Mouse (Mus musculus): ENCODE data around the gene Rbms3. TPM values are rescaled to one million over a fixed set of nuclear protein-coding genes. Genes with fewer than 3 reads are reported as not detected.
A peak's percentile ranks its signal among the peaks of the same experiment; 100 is the strongest.

The Rbms3 gene
- polyA plus RNA-seq, 1 experiment from 2014 or later = 76.1 TPM

GRCm38 (mm10) chr9:117085706-117086105, 544.0 kb downstream of the Rbms3 start:
- H3K27me3 ChIP-seq = no peaks in the 10 kb centered on the region
- H3K36me3 ChIP-seq = peaks cover 3% of the 10 kb centered on the region; the same call in 1 of the 2 replicates
- no peak overlapping the region for H3K4me2 ChIP-seq
- ATAC-seq (replicated peaks; ENCODE audit: low FRiP score) = no peak
- no peak overlapping the region for H3K9ac ChIP-seq
- H3K27ac ChIP-seq = no peak overlapping the region
- no peaks in the 10 kb centered on the region for H3K9me3 ChIP-seq (replicated peaks)
- H3K4me1 ChIP-seq = peaks cover 9% of the 10 kb centered on the region; the same call in 1 of the 2 replicates
- no peak overlapping the region for H3K4me3 ChIP-seq (replicated peaks)
- 89% methylated on average over 9 of the region's 9 CpGs for WGBS

DNA sequence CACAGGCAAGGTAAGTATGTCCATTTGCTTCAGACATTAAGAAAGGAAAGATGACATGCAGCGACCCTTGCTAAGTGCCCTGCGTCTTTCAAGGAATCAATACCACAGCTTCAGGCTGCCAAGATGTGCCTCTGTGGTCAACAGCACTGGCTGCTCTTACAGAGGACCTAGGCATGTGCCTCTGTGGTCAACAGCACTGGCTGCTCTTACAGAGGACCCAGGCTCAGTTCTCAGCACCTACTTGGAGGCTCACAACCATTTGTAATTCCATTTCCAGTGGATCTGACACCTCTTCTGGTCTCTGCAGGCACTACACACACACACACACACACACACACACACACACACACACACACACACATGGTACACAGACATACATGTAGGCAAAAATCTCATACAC, 545.2 kb downstream of the Rbms3 start:
- peaks cover 10% of the 10 kb centered on the region; the same call in 1 of the 2 replicates for H3K4me1 ChIP-seq
- no peak overlapping the region for H3K4me2 ChIP-seq
- H3K36me3 ChIP-seq = peaks cover 8% of the 10 kb centered on the region; the same call in 1 of the 2 replicates
- no peak overlapping the region for H3K4me3 ChIP-seq (replicated peaks)
- no peak overlapping the region for H3K27ac ChIP-seq
- no peaks in the 10 kb centered on the region for H3K27me3 ChIP-seq
- no peak overlapping the region for H3K9ac ChIP-seq
- no peaks in the 10 kb centered on the region for H3K9me3 ChIP-seq (replicated peaks)
- ATAC-seq (replicated peaks; ENCODE audit: low FRiP score) = no peak
- WGBS = 95% methylated on average over 2 of the region's 2 CpGs

DNA sequence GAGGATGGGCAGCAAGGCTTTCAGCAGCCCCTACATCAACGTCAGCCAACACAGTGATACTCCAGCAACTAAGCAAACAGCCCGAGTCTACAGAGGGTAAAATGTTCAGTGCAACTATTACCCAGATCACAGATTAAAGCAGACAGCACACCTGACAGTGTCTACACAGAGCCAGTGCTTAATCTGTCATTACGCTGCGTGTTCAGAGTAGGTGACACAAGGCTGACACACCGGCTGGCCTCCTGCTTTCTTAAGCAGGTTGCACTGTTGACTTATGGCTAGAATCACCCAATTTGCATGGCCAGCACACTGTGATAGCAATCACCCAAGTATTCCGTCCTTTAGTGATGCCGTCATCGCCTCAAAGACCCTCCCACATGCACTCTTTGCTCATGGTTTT, 550.2 kb downstream of the Rbms3 start:
- Histone ChIP-seq H3K36me3 (peaks cover 8% of the 10 kb centered on the region; the same call in 1 of the 2 replicates), H3K4me2 (no peak overlapping the region), H3K4me3 (replicated peaks) (no peak overlapping the region), H3K27ac (no peak overlapping the region), H3K27me3 (no peaks in the 10 kb centered on the region), H3K9ac (no peak overlapping the region), H3K9me3 (replicated peaks) (no peaks in the 10 kb centered on the region), H3K4me1 (peaks cover 13% of the 10 kb centered on the region; the same call in 1 of the 2 replicates)
- no peak for ATAC-seq (replicated peaks; ENCODE audit: low FRiP score)
- WGBS = 71% methylated on average over 8 of the region's 8 CpGs

DNA sequence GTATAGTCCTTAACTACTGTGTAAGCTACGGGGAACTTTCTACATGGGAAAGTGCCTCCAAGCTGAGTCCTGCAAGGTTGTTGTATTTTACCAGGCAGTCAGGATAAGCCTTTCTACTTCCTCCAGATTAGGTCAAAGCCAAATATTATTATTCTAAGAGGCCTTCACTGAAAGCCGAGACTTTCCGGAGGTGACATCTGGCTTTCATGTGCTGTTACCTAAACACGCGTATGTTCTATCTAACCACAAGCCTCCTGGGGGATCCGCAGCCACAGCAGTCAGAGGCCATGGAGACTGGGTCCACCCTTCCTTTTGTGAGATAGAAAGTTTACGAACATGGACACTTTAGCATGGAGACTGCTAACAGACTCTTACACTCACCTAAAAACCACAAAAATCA, 552.2 kb downstream of the Rbms3 start:
- no peak overlapping the region for H3K27ac ChIP-seq
- H3K36me3 ChIP-seq = peaks cover 5% of the 10 kb centered on the region; the same call in 1 of the 2 replicates
- no peak overlapping the region for H3K4me2 ChIP-seq
- no peak overlapping the region for H3K9ac ChIP-seq
- 52% methylated on average over 7 of the region's 7 CpGs for WGBS
- no peak overlapping the region for H3K4me3 ChIP-seq (replicated peaks)
- ATAC-seq (replicated peaks; ENCODE audit: low FRiP score) = no peak
- peaks cover 26% of the 10 kb centered on the region for H3K4me1 ChIP-seq
- H3K27me3 ChIP-seq = no peaks in the 10 kb centered on the region
- no peaks in the 10 kb centered on the region for H3K9me3 ChIP-seq (replicated peaks)

- 55% methylated on average over 8 of the region's 8 CpGs for WGBS
- Histone ChIP-seq H3K27ac (no peak overlapping the region), H3K27me3 (no peaks in the 10 kb centered on the region), H3K4me3 (replicated peaks) (no peak overlapping the region), H3K9ac (no peak overlapping the region), H3K36me3 (peaks cover 5% of the 10 kb centered on the region; the same call in 1 of the 2 replicates), H3K4me2 (no peak overlapping the region), H3K4me1 (peaks cover 31% of the 10 kb centered on the region), H3K9me3 (replicated peaks) (no peaks in the 10 kb centered on the region)
- no peak for ATAC-seq (replicated peaks; ENCODE audit: low FRiP score)
These were observed 552.9 kb downstream of the Rbms3 start for GRCm38 (mm10) chr9:117076785-117077184.

GRCm38 (mm10) chr9:117072433-117073099, 557.1 kb downstream of the Rbms3 start:
- peak; percentile 80 for ATAC-seq (replicated peaks; ENCODE audit: low FRiP score)
- H3K9me3 ChIP-seq (replicated peaks) = no peaks in the 10 kb centered on the region
- peak overlapping the region; percentile 81 for H3K27ac ChIP-seq
- H3K4me2 ChIP-seq = no peak overlapping the region
- no peak overlapping the region for H3K4me3 ChIP-seq (replicated peaks)
- H3K36me3 ChIP-seq = no peaks in the 10 kb centered on the region
- H3K4me1 ChIP-seq = peaks cover 33% of the 10 kb centered on the region
- WGBS = 16% methylated on average over 2 of the region's 2 CpGs
- H3K27me3 ChIP-seq = no peaks in the 10 kb centered on the region
- no peak overlapping the region for H3K9ac ChIP-seq

- Histone ChIP-seq H3K9ac (no peak overlapping the region), H3K9me3 (replicated peaks) (no peaks in the 10 kb centered on the region), H3K27ac (no peak overlapping the region), H3K36me3 (no peaks in the 10 kb centered on the region), H3K4me2 (no peak overlapping the region), H3K4me3 (replicated peaks) (no peak overlapping the region), H3K4me1 (peaks cover 31% of the 10 kb centered on the region), H3K27me3 (no peaks in the 10 kb centered on the region)
- no peak for ATAC-seq (replicated peaks; ENCODE audit: low FRiP score)
- 76% methylated on average over 2 of the region's 2 CpGs for WGBS
These were observed 559.1 kb downstream of the Rbms3 start for GRCm38 (mm10) chr9:117070616-117071015.

GRCm38 (mm10) chr9:117069232-117069631, 560.5 kb downstream of the Rbms3 start:
- H3K27ac ChIP-seq = no peak overlapping the region
- no peak overlapping the region for H3K4me3 ChIP-seq (replicated peaks)
- ATAC-seq (replicated peaks; ENCODE audit: low FRiP score) = no peak
- H3K27me3 ChIP-seq = no peaks in the 10 kb centered on the region
- H3K4me1 ChIP-seq = peaks cover 31% of the 10 kb centered on the region
- H3K9me3 ChIP-seq (replicated peaks) = no peaks in the 10 kb centered on the region
- no peak overlapping the region for H3K9ac ChIP-seq
- no peaks in the 10 kb centered on the region for H3K36me3 ChIP-seq
- WGBS = 55% methylated on average over 1 of the region's 1 CpGs
- no peak overlapping the region for H3K4me2 ChIP-seq

GRCm38 (mm10) chr9:117067703-117068419, 561.9 kb downstream of the Rbms3 start:
- Histone ChIP-seq H3K9me3 (replicated peaks) (no peaks in the 10 kb centered on the region), H3K4me1 (peaks cover 21% of the 10 kb centered on the region), H3K9ac (no peak overlapping the region), H3K27ac (peak overlapping the region; percentile 49), H3K36me3 (no peaks in the 10 kb centered on the region), H3K27me3 (no peaks in the 10 kb centered on the region), H3K4me3 (replicated peaks) (no peak overlapping the region), H3K4me2 (no peak overlapping the region)
- ATAC-seq (replicated peaks; ENCODE audit: low FRiP score) = peak; percentile 78
- WGBS = 41% methylated on average over 11 of the region's 11 CpGs

DNA sequence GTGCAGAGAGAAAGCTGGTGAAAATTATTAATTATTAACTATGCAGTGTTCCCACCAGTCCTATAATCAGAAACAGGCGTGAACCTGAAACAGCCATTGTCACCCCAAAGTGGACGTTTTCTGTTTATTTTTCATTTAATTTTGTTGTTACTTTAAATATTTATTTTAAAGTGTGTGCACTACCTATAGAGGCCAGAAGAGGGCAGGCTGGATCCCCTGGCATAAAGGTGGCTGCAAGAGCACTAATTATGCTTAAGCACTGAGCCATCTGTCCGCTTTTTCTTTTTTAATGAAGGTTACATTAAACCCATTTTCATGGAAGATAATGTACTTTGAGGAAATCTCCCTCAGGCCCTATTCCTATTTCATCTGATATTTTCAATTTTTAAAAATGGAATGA, 563.2 kb downstream of the Rbms3 start:
- Histone ChIP-seq H3K4me2 (no peak overlapping the region), H3K27ac (no peak overlapping the region), H3K4me3 (replicated peaks) (no peak overlapping the region), H3K4me1 (peaks cover 11% of the 10 kb centered on the region), H3K9ac (no peak overlapping the region), H3K36me3 (no peaks in the 10 kb centered on the region), H3K9me3 (replicated peaks) (no peaks in the 10 kb centered on the region), H3K27me3 (no peaks in the 10 kb centered on the region)
- ATAC-seq (replicated peaks; ENCODE audit: low FRiP score) = no peak
- 71% methylated on average over 3 of the region's 3 CpGs for WGBS

DNA sequence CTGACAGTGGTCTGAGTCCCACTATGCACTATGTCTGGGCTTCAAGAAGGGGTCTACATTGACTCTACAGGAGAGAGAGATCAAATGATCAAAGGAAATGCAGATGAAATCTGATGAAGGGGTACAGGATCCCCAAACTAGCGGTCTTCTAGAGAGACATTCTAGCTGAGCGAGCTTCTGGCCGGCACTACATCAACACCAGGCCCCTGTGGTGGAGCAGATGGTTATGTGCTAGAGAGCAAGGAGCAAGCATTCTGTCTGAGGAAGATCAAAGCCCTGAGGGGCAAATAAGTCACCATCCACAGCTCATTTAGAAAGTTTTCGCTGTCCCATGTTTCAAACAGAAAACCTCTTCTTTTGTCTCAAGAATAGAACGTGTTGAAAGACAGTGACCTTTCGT, 564.1 kb downstream of the Rbms3 start:
- no peaks in the 10 kb centered on the region for H3K9me3 ChIP-seq (replicated peaks)
- no peak for ATAC-seq (replicated peaks; ENCODE audit: low FRiP score)
- WGBS = 89% methylated on average over 6 of the region's 6 CpGs

DNA sequence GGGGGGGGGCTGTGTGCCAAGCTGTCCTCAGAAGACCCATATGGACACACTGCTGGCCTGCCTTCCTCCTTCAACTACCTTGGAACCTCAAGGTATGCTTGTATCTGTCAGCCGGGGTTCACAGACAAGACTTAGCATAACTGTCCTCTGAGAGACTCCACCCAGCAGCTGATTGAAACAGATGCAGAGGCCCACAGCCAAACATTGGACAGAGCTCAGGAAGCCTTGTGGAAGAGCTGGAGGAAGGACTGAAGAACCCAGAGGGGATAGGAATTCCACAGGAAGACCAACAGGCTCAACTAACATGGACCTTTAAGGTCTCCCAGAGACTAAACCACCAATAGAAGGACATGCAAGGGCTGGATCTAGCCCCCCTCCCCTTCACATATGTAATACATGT, 570.1 kb downstream of the Rbms3 start:
- Histone ChIP-seq H3K36me3 (0 out of 2 replicates have a peak, but pooled peaks cover under 1% of the 10 kb centered on the region), H3K9me3 (replicated peaks) (no peaks in the 10 kb centered on the region), H3K27ac (no peak overlapping the region), H3K9ac (no peak overlapping the region), H3K4me3 (replicated peaks) (no peak overlapping the region), H3K27me3 (no peaks in the 10 kb centered on the region), H3K4me1 (no peaks in the 10 kb centered on the region), H3K4me2 (no peak overlapping the region)
- ATAC-seq (replicated peaks; ENCODE audit: low FRiP score) = no peak
- WGBS = 95% methylated on average over 1 of the region's 1 CpGs

More for the DNA sequence above, 564.1 kb downstream of the Rbms3 start:
- Histone ChIP-seq H3K27me3 (no peaks in the 10 kb centered on the region), H3K4me1 (peaks cover 11% of the 10 kb centered on the region), H3K36me3 (no peaks in the 10 kb centered on the region), H3K4me3 (replicated peaks) (no peak overlapping the region), H3K9ac (no peak overlapping the region), H3K27ac (no peak overlapping the region), H3K4me2 (no peak overlapping the region)

Measured in kidney, embryonic 15.5 days (tissue).